In the genomic region with DNA sequence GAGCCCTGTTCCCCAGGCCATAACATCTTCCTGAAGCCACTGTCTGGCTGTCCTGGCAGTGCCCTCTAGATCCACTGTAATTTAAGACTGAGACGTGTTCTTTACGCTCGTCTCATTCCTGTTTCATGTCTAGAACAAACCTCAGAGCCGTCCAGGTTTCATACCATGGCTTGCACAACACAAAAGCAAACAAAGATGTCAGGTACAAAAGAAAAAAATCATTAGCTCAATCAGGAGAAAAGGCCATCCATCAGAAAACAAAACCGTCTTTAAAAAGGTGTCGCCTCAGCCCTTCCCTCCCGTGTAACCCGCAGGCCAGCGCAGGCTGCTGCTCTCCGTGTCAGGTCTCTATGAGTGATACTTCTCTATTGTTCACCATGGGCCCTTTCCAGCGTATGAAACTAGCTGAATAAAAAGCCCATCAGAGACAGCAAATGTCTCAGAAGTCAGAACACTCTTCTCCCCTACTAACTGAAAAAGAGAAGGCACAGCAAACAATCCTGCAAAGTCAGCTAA, we compare ENCODE assay signal across 22 mouse cellular contexts.
"Had no signal": no experiment of that assay in that cellular context is flagged by ENCODE, and none has a peak within 500 bp of the region (broad histone marks: within the 10 kb centered on the region; RNA-seq: fewer than 3 reads in every experiment).

No protein-coding gene starts in this region.

- H3K4me2 ChIP-seq: kidney, embryonic 15.5 days; limb, embryonic 12.5 days; limb, embryonic 15.5 days; lung, embryonic 15.5 days; midbrain, embryonic 13.5 days; neural tube, embryonic 13.5 days had no signal

- H3K4me1 ChIP-seq: limb, embryonic 12.5 days; limb, embryonic 15.5 days; midbrain, embryonic 13.5 days; neural tube, embryonic 13.5 days had no signal

- H3K27me3 ChIP-seq: kidney, embryonic 15.5 days; limb, embryonic 12.5 days; limb, embryonic 15.5 days; lung, embryonic 15.5 days; megakaryocyte, embryonic 14.5 days; midbrain, embryonic 13.5 days; neural tube, embryonic 13.5 days had no signal

- ATAC-seq: intestine, postnatal 0 days; midbrain, embryonic 16.5 days had no signal

- H3K9ac ChIP-seq: kidney, embryonic 15.5 days; limb, embryonic 12.5 days; limb, embryonic 15.5 days; lung, embryonic 15.5 days; midbrain, embryonic 13.5 days; neural tube, embryonic 13.5 days had no signal

- H3K9me3 ChIP-seq: kidney, embryonic 15.5 days; limb, embryonic 12.5 days; limb, embryonic 15.5 days; lung, embryonic 15.5 days; megakaryocyte, embryonic 14.5 days; midbrain, embryonic 10.5 days; midbrain, embryonic 13.5 days; neural tube, embryonic 13.5 days had no signal

- H3K27ac ChIP-seq: limb, embryonic 12.5 days; limb, embryonic 15.5 days; lung, embryonic 15.5 days; midbrain, embryonic 10.5 days; midbrain, embryonic 13.5 days; neural tube, embryonic 13.5 days had no signal

- H3K4me3 ChIP-seq: kidney, embryonic 15.5 days; limb, embryonic 12.5 days; limb, embryonic 15.5 days; lung, embryonic 15.5 days; megakaryocyte, embryonic 14.5 days; midbrain, embryonic 10.5 days; midbrain, embryonic 13.5 days; myocyte; neural tube, embryonic 13.5 days had no signal

- DNase-seq: kidney, adult 2 months; kidney, postnatal 14 days; kidney, postnatal 4 days; left cerebral cortex, postnatal 4 days; lung, adult 18-20 months; lung, postnatal 10 days; lung, postnatal 36 days; retina, postnatal 1 day; thymus, adult 2 months; thymus, postnatal 14 days; thymus, postnatal 4 days had no signal
